In the genomic region with DNA sequence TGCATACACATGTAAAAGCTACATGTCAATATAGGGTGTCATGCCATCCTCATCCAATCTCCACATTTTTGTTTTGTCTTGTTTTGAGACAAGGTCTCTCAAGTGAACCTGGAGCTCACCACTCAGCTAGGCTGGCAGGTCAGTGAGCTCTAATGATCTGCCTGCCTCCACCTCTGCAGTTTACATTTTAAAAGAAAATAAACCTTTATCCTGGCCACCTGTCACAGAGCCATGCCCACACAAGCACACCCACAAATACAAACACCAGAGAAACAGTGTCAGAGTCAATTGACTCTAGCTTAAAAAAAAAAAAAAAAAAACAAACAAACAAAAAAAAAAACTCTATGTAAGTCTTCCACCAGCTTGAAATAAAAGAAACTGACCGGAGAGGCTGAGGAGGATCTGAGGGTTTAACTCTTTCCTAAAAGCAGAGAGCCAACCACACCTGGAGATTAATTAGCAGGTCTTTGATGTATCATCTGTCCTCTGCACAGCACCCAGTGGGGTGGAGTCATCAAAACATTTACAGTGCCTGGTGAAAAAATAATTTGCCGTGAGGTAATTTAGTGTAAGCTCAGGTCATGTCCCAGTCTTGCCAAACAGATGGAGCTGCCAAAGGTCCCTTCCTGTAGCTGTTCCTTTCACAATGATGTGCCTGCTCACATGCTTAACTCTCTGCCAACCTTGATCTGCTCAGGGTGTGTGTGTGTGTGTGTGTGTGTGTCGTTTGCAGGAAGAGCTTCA, we compare ENCODE assay signal across 12 mouse cellular contexts.
DNase-seq lines count a peak whose midpoint lies in the region; ATAC-seq and TF ChIP-seq lines count a peak whose summit lies in the region.
"Had no signal": no experiment of that assay in that cellular context is flagged by ENCODE, and none has a peak within 500 bp of the region (broad histone marks: within the 10 kb centered on the region; RNA-seq: fewer than 3 reads in every experiment).

No protein-coding gene starts in this region.

- no peak overlapping the region for H3K4me2 ChIP-seq in heart, postnatal 0 days (ENCODE audit: low read depth, low read length)
- H3K4me2 ChIP-seq: hindbrain, embryonic 13.5 days; liver, embryonic 15.5 days; midbrain, embryonic 15.5 days had no signal

- no peak for TF ChIP-seq EP300 in heart, postnatal 0 days (IDR thresholded peaks at IDR 0.05; ENCODE audit: low read depth)

- peak; percentile 38 for DNase-seq in adrenal gland, adult 8-10 months
- no peak for DNase-seq in adrenal gland, adult 18-20 months (ENCODE audit: low spot score in 2 of 2)
- DNase-seq in liver, adult 2 months (ENCODE audit: extremely low read depth, low read depth, low spot score): peak; percentile 99
- DNase-seq in liver: no peak
- DNase-seq in heart, postnatal 0 days (ENCODE audit: low spot score): no peak
- DNase-seq in lung, postnatal 25 days (ENCODE audit: low spot score): peak; percentile 40
- DNase-seq in urinary bladder, adult 2 months (ENCODE audit: low spot score): no peak
- no peak for DNase-seq in right cerebral cortex, postnatal 14 days
- DNase-seq: layer of hippocampus, adult 9-11 months had no signal

- no peaks in the 10 kb centered on the region for H3K79me2 ChIP-seq in liver, adult 2 months (ENCODE audit: control insufficient read depth, insufficient read depth, low read length)

- peaks cover 6% of the 10 kb centered on the region; the same call in 1 of the 2 replicates for H3K4me1 ChIP-seq in liver, adult 2 months (ENCODE audit: control insufficient read depth, insufficient read depth, low read length)
- H3K4me1 ChIP-seq in heart, postnatal 0 days (ENCODE audit: control insufficient read depth, insufficient read depth): 0 out of 2 replicates have a peak, but pooled peaks cover 3% of the 10 kb centered on the region
- H3K4me1 ChIP-seq: liver, embryonic 15.5 days had no signal

- H3K36me3 ChIP-seq in liver, adult 2 months (ENCODE audit: control insufficient read depth, insufficient read depth, low read length): no peaks in the 10 kb centered on the region
- no peaks in the 10 kb centered on the region for H3K36me3 ChIP-seq in heart, postnatal 0 days (replicated peaks; ENCODE audit: control insufficient read depth, insufficient read depth, low read length)
- H3K36me3 ChIP-seq: hindbrain, embryonic 13.5 days; liver, embryonic 15.5 days; midbrain, embryonic 15.5 days had no signal

- H3K27me3 ChIP-seq in liver, adult 2 months (ENCODE audit: control insufficient read depth, insufficient read depth, low read length): no peaks in the 10 kb centered on the region
- no peaks in the 10 kb centered on the region for H3K27me3 ChIP-seq in heart, postnatal 0 days (ENCODE audit: control insufficient read depth, insufficient read depth, low read length)
- H3K27me3 ChIP-seq: hindbrain, embryonic 13.5 days; liver, embryonic 15.5 days; midbrain, embryonic 15.5 days had no signal

- TF ChIP-seq POLR2A in liver, adult 2 months (IDR thresholded peaks at IDR 0.05; ENCODE audit: extremely low read depth, insufficient read depth, low read length): no peak

- WGBS in liver, adult 2 months: 21% methylated on average over 3 of the region's 3 CpGs
- 53% methylated on average over 3 of the region's 3 CpGs for WGBS in heart, postnatal 0 days

- no peaks in the 10 kb centered on the region for H3K9me3 ChIP-seq in heart, postnatal 0 days (replicated peaks; ENCODE audit: control insufficient read depth, low read length)
- H3K9me3 ChIP-seq: hindbrain, embryonic 13.5 days; liver, embryonic 15.5 days; midbrain, embryonic 15.5 days had no signal

- ATAC-seq in heart, postnatal 0 days (ENCODE audit: insufficient read depth, low read depth): peak; percentile 41; the same call in 1 of the 2 replicates
- ATAC-seq: midbrain, embryonic 15.5 days had no signal

- no peak overlapping the region for H3K9ac ChIP-seq in liver, adult 2 months (ENCODE audit: low read depth, low read length)
- H3K9ac ChIP-seq in heart, postnatal 0 days (replicated peaks; ENCODE audit: low read depth, low read length): no peak overlapping the region
- H3K9ac ChIP-seq: hindbrain, embryonic 13.5 days; liver, embryonic 15.5 days; midbrain, embryonic 15.5 days had no signal

- no peak overlapping the region for H3K27ac ChIP-seq in liver, adult 2 months (replicated peaks; ENCODE audit: insufficient read depth, low read depth, low read length)
- no peak overlapping the region for H3K27ac ChIP-seq in heart, postnatal 0 days (ENCODE audit: low read depth)
- H3K27ac ChIP-seq: hindbrain, embryonic 13.5 days; liver, embryonic 15.5 days; midbrain, embryonic 15.5 days had no signal

- TF ChIP-seq CTCF in liver, adult 2 months (IDR thresholded peaks at IDR 0.05; ENCODE audit: low read depth, low read length): no peak
- no peak for TF ChIP-seq CTCF in heart, postnatal 0 days (IDR thresholded peaks at IDR 0.05; ENCODE audit: low read depth)

- H3K4me3 ChIP-seq in liver, adult 2 months (ENCODE audit: insufficient read depth, low read depth, low read length): no peak overlapping the region
- no peak overlapping the region for H3K4me3 ChIP-seq in heart, postnatal 0 days (ENCODE audit: low read depth, low read length)
- H3K4me3 ChIP-seq: hindbrain, embryonic 13.5 days; liver, embryonic 15.5 days; midbrain, embryonic 15.5 days had no signal

Comparison
In these comparisons a context has a peak if more than half of its experiments do, and no peak if none do; other contexts are left out.
1. DNase-seq: peak in adrenal gland, adult 8-10 months (single experiment), liver, adult 2 months (single experiment) and lung, postnatal 25 days (single experiment); none in adrenal gland, adult 18-20 months (0 of 2), liver (single experiment), heart, postnatal 0 days (single experiment), urinary bladder, adult 2 months (single experiment) and right cerebral cortex, postnatal 14 days (single experiment).